ENCODE assay signal across 10 mouse cellular contexts in the genomic region with DNA sequence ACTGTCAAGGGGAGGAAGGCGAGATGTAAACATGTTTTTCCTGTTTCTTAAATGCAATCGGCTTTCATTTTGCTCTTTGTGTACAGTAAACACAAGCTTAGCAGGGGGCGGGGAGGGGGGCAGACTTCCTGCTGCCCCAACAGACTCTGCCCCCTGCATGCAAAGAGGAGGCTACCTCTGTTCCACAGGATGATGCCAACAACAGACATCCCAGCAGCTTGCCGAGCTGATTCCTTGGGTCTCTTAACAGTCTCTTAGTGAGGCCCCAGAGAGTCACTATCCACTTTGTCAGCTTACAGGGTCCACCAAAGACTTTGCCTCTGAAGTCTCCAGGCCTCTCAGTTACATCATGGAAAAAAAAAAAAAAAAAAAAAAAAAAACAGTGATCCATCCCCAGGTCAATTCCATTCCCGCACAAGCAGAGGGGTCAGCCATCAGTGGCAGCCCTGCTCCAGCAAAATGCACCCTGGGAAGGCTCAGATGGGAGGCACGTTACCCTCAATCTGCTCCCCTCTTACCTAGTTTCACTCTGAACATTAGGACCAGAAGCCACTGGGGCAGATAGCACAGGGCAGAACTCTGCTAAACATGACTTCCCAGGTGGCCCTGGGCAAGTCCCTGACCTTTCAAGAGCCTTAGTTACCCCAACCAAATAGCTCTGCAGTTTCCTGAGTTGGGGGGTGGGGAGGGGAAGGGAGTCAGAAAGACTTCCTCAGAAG. TPM values are rescaled to one million over a fixed set of nuclear protein-coding genes. Genes with fewer than 3 reads are reported as not detected.
A peak's percentile ranks its signal among the peaks of the same experiment; 100 is the strongest.
DNase-seq lines count a peak whose midpoint lies in the region; ATAC-seq and TF ChIP-seq lines count a peak whose summit lies in the region.
"Had no signal": no experiment of that assay in that cellular context is flagged by ENCODE, and none has a peak within 500 bp of the region (broad histone marks: within the 10 kb centered on the region; RNA-seq: fewer than 3 reads in every experiment).

No protein-coding gene starts in this region.

- TF ChIP-seq RAD21 in CH12.LX (IDR thresholded peaks at IDR 0.05; ENCODE audit: low read depth, low read length), result no peak; the same call in 1 of the 2 replicates

- no peak for DNase-seq in kidney, adult 18-20 months
- peak; percentile 89 for DNase-seq in A20 (ENCODE audit: low read depth, low spot score)
- peak; percentile 91 for DNase-seq in CH12.LX (ENCODE audit: extremely low read depth)
- DNase-seq in left cerebral cortex, adult 9 months (ENCODE audit: low spot score in 2 of 2), result no peak
- DNase-seq in retina, embryonic 14.5 days (ENCODE audit: low spot score), result no peak
- DNase-seq: left cerebral cortex, postnatal 4 days had no signal

- dilution Hi-C loops in CH12.LX (cut with MboI; ENCODE audit: extremely low pct_ligation_motif_present, extremely low pct_unique_long_range_greater_than_20kb, low sequenced_read_pairs), result no loop called here

- H3K4me2 ChIP-seq in kidney, embryonic 15.5 days, result no peak overlapping the region
- H3K4me2 ChIP-seq in CH12.LX (ENCODE audit: insufficient read depth, low read depth, poor library complexity, severe bottlenecking), result peak overlapping the region; percentile 67
- H3K4me2 ChIP-seq in limb, embryonic 13.5 days (replicated peaks), result no peak overlapping the region
- H3K4me2 ChIP-seq: heart, embryonic 15.5 days; midbrain, embryonic 15.5 days had no signal

- H3K9ac ChIP-seq in kidney, embryonic 15.5 days, result no peak overlapping the region
- peak overlapping the region; percentile 44 for H3K9ac ChIP-seq in CH12.LX (ENCODE audit: insufficient read depth, low read depth)
- H3K9ac ChIP-seq in limb, embryonic 13.5 days, result peak overlapping the region; percentile 40
- H3K9ac ChIP-seq: heart, embryonic 15.5 days; midbrain, embryonic 15.5 days had no signal

- 50% methylated on average over 6 of the region's 6 CpGs for WGBS in kidney, embryonic 15.5 days
- 54% methylated on average over 6 of the region's 6 CpGs for WGBS in limb, embryonic 13.5 days

- in situ Hi-C loops in CH12.LX (cut with MboI; ENCODE audit: low pct_ligation_motif_present, low pct_unique_long_range_greater_than_20kb, low sequenced_read_pairs), result no loop called here

- H3K79me2 ChIP-seq in CH12.LX (replicated peaks; ENCODE audit: control insufficient read depth, extremely low read depth, insufficient read depth, poor library complexity, severe bottlenecking), result peaks cover 88% of the 10 kb centered on the region

- H3K4me3 ChIP-seq in kidney, embryonic 15.5 days (replicated peaks), result no peak overlapping the region
- peak overlapping the region; percentile 17 to 33 (median 28) for H3K4me3 ChIP-seq in CH12.LX (replicated peaks in 1 of 3; ENCODE audit: low read depth in 2 of 3, low read length in 2 of 3, poor library complexity in 1 of 3)
- H3K4me3 ChIP-seq in limb, embryonic 13.5 days, result no peak overlapping the region
- H3K4me3 ChIP-seq: heart, embryonic 15.5 days; midbrain, embryonic 15.5 days had no signal

- peak; percentile 61; the same call in 1 of the 2 replicates for TF ChIP-seq EP300 in CH12.LX (IDR thresholded peaks at IDR 0.05; ENCODE audit: low read length)

- no peaks in the 10 kb centered on the region for H3K27me3 ChIP-seq in kidney, embryonic 15.5 days
- no peaks in the 10 kb centered on the region for H3K27me3 ChIP-seq in CH12.LX (replicated peaks)
- H3K27me3 ChIP-seq in limb, embryonic 13.5 days, result no peaks in the 10 kb centered on the region
- H3K27me3 ChIP-seq: heart, embryonic 15.5 days; midbrain, embryonic 15.5 days had no signal

- ATAC-seq in kidney, embryonic 15.5 days (replicated peaks; ENCODE audit: low FRiP score), result no peak; the same call in 1 of the 2 replicates
- no peak for ATAC-seq in limb, embryonic 13.5 days (ENCODE audit: low FRiP score, low read depth)
- ATAC-seq: midbrain, embryonic 15.5 days had no signal

- H3K4me1 ChIP-seq in kidney, embryonic 15.5 days, result peaks cover 48% of the 10 kb centered on the region
- H3K4me1 ChIP-seq in CH12.LX (ENCODE audit: control insufficient read depth in 1 of 2, insufficient read depth in 2 of 2), result peaks cover 50 to 90% of the 10 kb centered on the region in 2 experiments
- peaks cover 32% of the 10 kb centered on the region for H3K4me1 ChIP-seq in limb, embryonic 13.5 days

- no peaks in the 10 kb centered on the region for H3K36me3 ChIP-seq in kidney, embryonic 15.5 days
- peaks cover 5 to 36% of the 10 kb centered on the region in 2 experiments for H3K36me3 ChIP-seq in CH12.LX (replicated peaks in 1 of 2; ENCODE audit: control insufficient read depth in 1 of 2, insufficient read depth in 1 of 2, low read length in 1 of 2)
- H3K36me3 ChIP-seq in limb, embryonic 13.5 days, result no peaks in the 10 kb centered on the region
- H3K36me3 ChIP-seq: heart, embryonic 15.5 days; midbrain, embryonic 15.5 days had no signal

- TF ChIP-seq POLR2A in CH12.LX (IDR thresholded peaks at IDR 0.05; ENCODE audit: low read depth, low read length), result no peak

- TF ChIP-seq CTCF in CH12.LX (conservative IDR thresholded peaks at IDR 0.05 in 1 of 2, IDR thresholded peaks at IDR 0.05 in 1 of 2; ENCODE audit: low read depth in 2 of 2, low read length in 2 of 2), result no peak

- H3K27ac ChIP-seq in kidney, embryonic 15.5 days, result 0 out of 2 replicates have a peak overlapping the region, but pooled peaks have one; percentile 25
- peak overlapping the region; percentile 97 for H3K27ac ChIP-seq in CH12.LX (ENCODE audit: insufficient read depth, low read depth)
- peak overlapping the region; percentile 10; the same call in 1 of the 2 replicates for H3K27ac ChIP-seq in limb, embryonic 13.5 days
- H3K27ac ChIP-seq: heart, embryonic 15.5 days; midbrain, embryonic 15.5 days had no signal

- no peaks in the 10 kb centered on the region; the same call in 1 of the 2 replicates for H3K9me3 ChIP-seq in kidney, embryonic 15.5 days (replicated peaks)
- H3K9me3 ChIP-seq in CH12.LX (replicated peaks; ENCODE audit: low read length), result peaks cover 9% of the 10 kb centered on the region
- H3K9me3 ChIP-seq in limb, embryonic 13.5 days, result peaks cover 6% of the 10 kb centered on the region; the same call in 1 of the 2 replicates
- H3K9me3 ChIP-seq: heart, embryonic 15.5 days; midbrain, embryonic 15.5 days had no signal

TF ChIP-seq in CH12.LX, 34 proteins besides CTCF, POLR2A, EP300 and RAD21 (continues in another document):
- peak; percentile 54; the same call in 1 of the 2 replicates for TF ChIP-seq NELFE (IDR thresholded peaks at IDR 0.05; ENCODE audit: low read depth, low read length)
- peak; percentile 29 for TF ChIP-seq MAZ (IDR thresholded peaks at IDR 0.05; ENCODE audit: low read depth, low read length)
- TF ChIP-seq MYC (IDR thresholded peaks at IDR 0.05; ENCODE audit: low read depth, low read length), result peak; percentile 9; the same call in 1 of the 2 replicates
- TF ChIP-seq SMC3 (IDR thresholded peaks at IDR 0.05; ENCODE audit: low read depth, low read length), result no peak; the same call in 1 of the 2 replicates
- peak; percentile 54; the same call in 1 of the 2 replicates for TF ChIP-seq IRF4 (IDR thresholded peaks at IDR 0.05; ENCODE audit: low read depth, low read length)
- no peak for TF ChIP-seq CHD1 (IDR thresholded peaks at IDR 0.05; ENCODE audit: low read depth, low read length)
- TF ChIP-seq JUND (conservative IDR thresholded peaks at IDR 0.05; ENCODE audit: low read depth, low read length), result 0 out of 2 replicates have a peak, but pooled peaks have one; percentile 30
- TF ChIP-seq USF1 (IDR thresholded peaks at IDR 0.05; ENCODE audit: low read depth, low read length), result no peak
- TF ChIP-seq ZKSCAN1 (IDR thresholded peaks at IDR 0.05; ENCODE audit: borderline replicate concordance, low read depth, low read length), result no peak
- 0 out of 2 replicates have a peak, but pooled peaks have one; percentile 7 for TF ChIP-seq JUN (IDR thresholded peaks at IDR 0.05; ENCODE audit: insufficient read depth, low read depth, low read length)
- TF ChIP-seq ZC3H11A (IDR thresholded peaks at IDR 0.05; ENCODE audit: low read depth, low read length), result no peak
- peak; percentile 79; the same call in 1 of the 2 replicates for TF ChIP-seq RCOR1 (conservative IDR thresholded peaks at IDR 0.05; ENCODE audit: low read depth, low read length)
- TF ChIP-seq ELF1 (IDR thresholded peaks at IDR 0.05; ENCODE audit: low read depth, low read length), result peak; percentile 13; the same call in 1 of the 2 replicates
- no peak for TF ChIP-seq MAFK (IDR thresholded peaks at IDR 0.05; ENCODE audit: insufficient replicate concordance, low read length)
- TF ChIP-seq GABPA (IDR thresholded peaks at IDR 0.05; ENCODE audit: insufficient replicate concordance, low read depth, low read length), result no peak
- no peak for TF ChIP-seq POLR2AphosphoS2 (IDR thresholded peaks at IDR 0.05; ENCODE audit: low read depth, low read length)
- TF ChIP-seq ZMIZ1 (IDR thresholded peaks at IDR 0.05; ENCODE audit: low read depth, low read length), result peak; percentile 76
- TF ChIP-seq HCFC1 (IDR thresholded peaks at IDR 0.05; ENCODE audit: low read depth, low read length), result no peak; the same call in 1 of the 2 replicates
- peak; percentile 56; the same call in 1 of the 2 replicates for TF ChIP-seq MXI1 (IDR thresholded peaks at IDR 0.05; ENCODE audit: low read depth, low read length)
- no peak for TF ChIP-seq USF2 (conservative IDR thresholded peaks at IDR 0.05; ENCODE audit: low read depth, low read length)
- TF ChIP-seq ZNF384 (IDR thresholded peaks at IDR 0.05; ENCODE audit: low read depth, low read length), result peak; percentile 96
- no peak; the same call in 1 of the 2 replicates for TF ChIP-seq UBTF (IDR thresholded peaks at IDR 0.05; ENCODE audit: low read depth, low read length)
- no peak; the same call in 1 of the 2 replicates for TF ChIP-seq MEF2A (IDR thresholded peaks at IDR 0.05; ENCODE audit: borderline replicate concordance, low read depth, low read length)
- peak; percentile 83 for TF ChIP-seq CHD2 (IDR thresholded peaks at IDR 0.05; ENCODE audit: low read length)
- no peak for TF ChIP-seq E2F4 (IDR thresholded peaks at IDR 0.05; ENCODE audit: insufficient replicate concordance, low read depth, low read length)

RNA-seq across cellular contexts. Expression of gene Vav2, which starts 22.3 kb away (rescaled TPM):
- polyA plus RNA-seq in kidney, embryonic 15.5 days (2015; fragmentation: Nextera tagmentation; extraction: Ambion mirVana), result 7.1 and 8.3 TPM in 2 replicates
- total RNA-seq in CH12.LX (2012; rRNA removed) (46.6 and 48.5 TPM in 2 replicates), CH12.LX (2014; rRNA removed) (31.5 and 31.7 TPM in 2 replicates)
- 46.8 and 47.3 TPM in 2 replicates for polyA plus RNA-seq in CH12.LX (2012; ENCODE audit: insufficient read length, low read depth)
- 4.9 and 5.7 TPM in 2 replicates for polyA plus RNA-seq in limb, embryonic 13.5 days (2015; fragmentation: Nextera tagmentation; extraction: Ambion mirVana)

RNA-seq across cellular contexts. Expression of gene Brd3os, which starts 37.6 kb away (rescaled TPM):
- 10.1 and 11.2 TPM in 2 replicates for polyA plus RNA-seq in kidney, embryonic 15.5 days (2015; fragmentation: Nextera tagmentation; extraction: Ambion mirVana)
- 0.92 and 2.1 TPM in 2 replicates for total RNA-seq in CH12.LX (2012; rRNA removed)
- total RNA-seq in CH12.LX (2014; rRNA removed), result 0.74 and 1.2 TPM in 2 replicates
- polyA plus RNA-seq in CH12.LX (2012; ENCODE audit: insufficient read length, low read depth), result 1.2 and 1.8 TPM in 2 replicates
- 14.8 and 15.5 TPM in 2 replicates for polyA plus RNA-seq in limb, embryonic 13.5 days (2015; fragmentation: Nextera tagmentation; extraction: Ambion mirVana)

Comparison
In these comparisons a context has a peak if more than half of its experiments do, and no peak if none do; other contexts are left out.
1. H3K27ac ChIP-seq: peak in every context shown above with its lines; median percentile 97 in CH12.LX; 25 in kidney, embryonic 15.5 days; 10 in limb, embryonic 13.5 days.
2. H3K4me3 ChIP-seq: peak in CH12.LX (3 of 3); none in kidney, embryonic 15.5 days (single experiment) and limb, embryonic 13.5 days (single experiment).
3. DNase-seq: peak in A20 (single experiment) and CH12.LX (single experiment); none in kidney, adult 18-20 months (single experiment), left cerebral cortex, adult 9 months (0 of 2) and retina, embryonic 14.5 days (single experiment).